ENCODE assay signal across 14 mouse cellular contexts in genomic region chr11:98320381-98320780, GRCm38 (mm10). TPM values are rescaled to one million over a fixed set of nuclear protein-coding genes. Genes with fewer than 3 reads are reported as not detected.
DNase-seq lines count a peak whose midpoint lies in the region; ATAC-seq and TF ChIP-seq lines count a peak whose summit lies in the region.
"Had no signal": no experiment of that assay in that cellular context is flagged by ENCODE, and none has a peak within 500 bp of the region (broad histone marks: within the 10 kb centered on the region; RNA-seq: fewer than 3 reads in every experiment).

No protein-coding gene starts in this region.

- H3K4me1 ChIP-seq in limb, embryonic 15.5 days: peaks cover 21% of the 10 kb centered on the region
- H3K4me1 ChIP-seq in limb, embryonic 10.5 days: no peaks in the 10 kb centered on the region
- H3K4me1 ChIP-seq in midbrain, postnatal 0 days (ENCODE audit: insufficient read depth, low read length): no peaks in the 10 kb centered on the region

- H3K36me3 ChIP-seq in limb, embryonic 15.5 days: no peaks in the 10 kb centered on the region
- no peaks in the 10 kb centered on the region for H3K36me3 ChIP-seq in limb, embryonic 10.5 days
- no peaks in the 10 kb centered on the region for H3K36me3 ChIP-seq in midbrain, postnatal 0 days (ENCODE audit: insufficient read depth, low read length)

- peak; percentile 79 for DNase-seq in cerebellum, adult 11-12 months
- no peak for DNase-seq in cerebellum, adult 8-10 months
- no peak for DNase-seq in limb, embryonic 10.5 days (ENCODE audit: low spot score)
- DNase-seq in cerebellum, postnatal 36 days: peak; percentile 52 to 69
- peak; percentile 61 for DNase-seq in midbrain, postnatal 0 days (ENCODE audit: low spot score)
- no peak for DNase-seq in heart, postnatal 4 days
- no peak for DNase-seq in thymus, postnatal 36 days
- DNase-seq: lung, postnatal 36 days had no signal

- H3K9me3 ChIP-seq in limb, embryonic 15.5 days: no peaks in the 10 kb centered on the region
- H3K9me3 ChIP-seq in limb, embryonic 10.5 days (replicated peaks): no peaks in the 10 kb centered on the region
- no peaks in the 10 kb centered on the region for H3K9me3 ChIP-seq in midbrain, postnatal 0 days (ENCODE audit: low read length)

- no peak overlapping the region for H3K9ac ChIP-seq in limb, embryonic 15.5 days
- no peak overlapping the region for H3K9ac ChIP-seq in midbrain, postnatal 0 days (replicated peaks; ENCODE audit: low read length, poor library complexity, severe bottlenecking)
- H3K9ac ChIP-seq: liver, embryonic 14.5 days had no signal

- ATAC-seq in limb, embryonic 15.5 days (ENCODE audit: insufficient number of reproducible peaks, low FRiP score, low TSS enrichment, low read depth): no peak
- ATAC-seq in midbrain, postnatal 0 days (ENCODE audit: low FRiP score): no peak

- 8% methylated on average over 12 of the region's 12 CpGs for WGBS in limb, embryonic 15.5 days
- 10% methylated on average over 12 of the region's 12 CpGs for WGBS in limb, embryonic 10.5 days
- 4% methylated on average over 12 of the region's 12 CpGs for WGBS in midbrain, postnatal 0 days

- no peak overlapping the region for H3K27ac ChIP-seq in limb, embryonic 15.5 days
- H3K27ac ChIP-seq in limb, embryonic 10.5 days: no peak overlapping the region
- no peak overlapping the region for H3K27ac ChIP-seq in midbrain, postnatal 0 days (ENCODE audit: low read depth, low read length)
- H3K27ac ChIP-seq: liver, embryonic 14.5 days had no signal

- no peak for TF ChIP-seq CTCF in midbrain, postnatal 0 days (IDR thresholded peaks at IDR 0.05)

- H3K27me3 ChIP-seq in limb, embryonic 15.5 days: peaks cover 100% of the 10 kb centered on the region
- H3K27me3 ChIP-seq in limb, embryonic 10.5 days (ENCODE audit: low read depth, poor library complexity, severe bottlenecking): peaks cover 100% of the 10 kb centered on the region
- H3K27me3 ChIP-seq in midbrain, postnatal 0 days (ENCODE audit: insufficient read depth, low read length): peaks cover 80% of the 10 kb centered on the region

- peak overlapping the region; percentile 24; the same call in 1 of the 2 replicates for H3K4me2 ChIP-seq in limb, embryonic 15.5 days
- H3K4me2 ChIP-seq in midbrain, postnatal 0 days (ENCODE audit: low read depth, low read length, poor library complexity, severe bottlenecking): no peak overlapping the region

- H3K4me3 ChIP-seq in limb, embryonic 15.5 days: no peak overlapping the region
- H3K4me3 ChIP-seq in limb, embryonic 10.5 days: no peak overlapping the region
- H3K4me3 ChIP-seq in midbrain, postnatal 0 days (ENCODE audit: low read depth, low read length): no peak overlapping the region
- H3K4me3 ChIP-seq: myocyte had no signal

RNA-seq across cellular contexts. Expression of gene Neurod2, which starts 9.1 kb away (rescaled TPM):
- polyA plus RNA-seq in limb, embryonic 15.5 days (2015; fragmentation: Nextera tagmentation; extraction: Ambion mirVana): not detected in 2 replicates
- not detected in 2 replicates for polyA plus RNA-seq in limb, embryonic 10.5 days (2016; fragmentation: Nextera tagmentation; extraction: Ambion mirVana)
- total RNA-seq in midbrain, postnatal 0 days (2014; rRNA removed): 11.6 and 24.4 TPM in 2 replicates
- polyA plus RNA-seq in midbrain, postnatal 0 days (2015; fragmentation: Nextera tagmentation; extraction: Ambion mirVana): 2.1 and 3.3 TPM in 2 replicates
- not detected for total RNA-seq in heart, postnatal 4 days (2021)
- total RNA-seq: heart, adult 8-10 months; hematopoietic stem cell, adult 5-6 weeks had no signal
- polyA plus RNA-seq: kidney, embryonic 16.5 days; liver, embryonic 14.5 days; myocyte had no signal

RNA-seq across cellular contexts. Expression of gene Ppp1r1b, which starts 27.8 kb away (rescaled TPM):
- polyA plus RNA-seq in limb, embryonic 15.5 days (2015; fragmentation: Nextera tagmentation; extraction: Ambion mirVana): 3.7 and 4.3 TPM in 2 replicates
- 0.13 TPM in 2 replicates for polyA plus RNA-seq in limb, embryonic 10.5 days (2016; fragmentation: Nextera tagmentation; extraction: Ambion mirVana)
- 1.8 and 5.0 TPM in 2 replicates for total RNA-seq in midbrain, postnatal 0 days (2014; rRNA removed)
- 4.2 and 5.3 TPM in 2 replicates for polyA plus RNA-seq in midbrain, postnatal 0 days (2015; fragmentation: Nextera tagmentation; extraction: Ambion mirVana)
- 10 to 100 TPM; 19.1 to 21.2 TPM for total RNA-seq in heart, postnatal 4 days (2021)
- polyA plus RNA-seq: myocyte had no signal

RNA-seq across cellular contexts. Expression of gene Stard3, which starts 37.8 kb away (rescaled TPM):
- polyA plus RNA-seq in limb, embryonic 15.5 days (2015; fragmentation: Nextera tagmentation; extraction: Ambion mirVana): 36.6 and 40.1 TPM in 2 replicates
- 37.8 and 41.3 TPM in 2 replicates for polyA plus RNA-seq in limb, embryonic 10.5 days (2016; fragmentation: Nextera tagmentation; extraction: Ambion mirVana)
- 31.2 and 56.1 TPM in 2 replicates for total RNA-seq in midbrain, postnatal 0 days (2014; rRNA removed)
- polyA plus RNA-seq in midbrain, postnatal 0 days (2015; fragmentation: Nextera tagmentation; extraction: Ambion mirVana): 23.8 and 28.2 TPM in 2 replicates
- 10 to 100 TPM; 21.3 to 21.8 TPM for total RNA-seq in heart, postnatal 4 days (2021)

Comparison
In these comparisons a context has a peak if more than half of its experiments do, and no peak if none do; other contexts are left out.
1. DNase-seq: peak in cerebellum, adult 11-12 months (single experiment), cerebellum, postnatal 36 days (2 of 2) and midbrain, postnatal 0 days (single experiment); none in cerebellum, adult 8-10 months (single experiment), limb, embryonic 10.5 days (single experiment), heart, postnatal 4 days (single experiment) and thymus, postnatal 36 days (0 of 2).